Mouse (Mus musculus) liver, postnatal 0 days (tissue): ENCODE data around the gene Bcl2l1.

Experiments
- CTCF ChIP-seq: sonication (generic); IDR thresholded peaks from 2 replicates; pipeline ENCODE4 v1.5.1; 2016; ENCODE audit warnings: antibody characterized with exemption, low read depth
- EP300 ChIP-seq: IDR thresholded peaks from 2 replicates; pipeline ENCODE4 v1.6.1; 2016; ENCODE audit warnings: antibody characterized with exemption, low read depth, mild to moderate bottlenecking

GRCm38 (mm10) chr2:152825168-152825697, 6.3 kb downstream of the Bcl2l1 start:
- TF ChIP-seq EP300 (no peak), CTCF (no peak)
